Mouse (Mus musculus) right cerebral cortex, adult 2 months (tissue): Measurements from ENCODE around the gene Ncaph2.

Experiments
- DNase-seq, 2 experiments: peaks; one replicate each; pipeline ENCODE4 v3.0.0; 2021 to 2022; ENCODE audit warnings: low spot score in 2 of 2

The Ncaph2 gene

DNA sequence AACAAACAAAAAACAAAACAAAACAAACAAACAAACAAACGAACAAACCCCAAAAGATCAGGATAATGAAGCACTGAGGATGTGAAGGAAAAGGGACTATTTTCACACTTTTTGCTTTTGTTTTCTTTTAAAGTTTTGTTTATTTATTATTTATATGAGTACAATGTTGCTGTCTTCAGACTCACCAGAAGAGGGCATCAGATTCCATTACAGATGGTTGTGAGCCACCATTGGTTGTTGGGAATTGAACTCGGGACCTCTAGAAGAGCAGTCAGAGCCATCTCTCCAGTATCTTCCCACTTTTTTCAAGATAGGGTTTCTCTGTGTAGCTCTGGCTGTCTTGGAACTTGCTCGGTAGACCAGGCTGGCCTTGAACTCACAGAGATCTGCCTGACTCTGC lies 12.2 kb upstream of the Ncaph2 start:
- no peak for DNase-seq

DNA sequence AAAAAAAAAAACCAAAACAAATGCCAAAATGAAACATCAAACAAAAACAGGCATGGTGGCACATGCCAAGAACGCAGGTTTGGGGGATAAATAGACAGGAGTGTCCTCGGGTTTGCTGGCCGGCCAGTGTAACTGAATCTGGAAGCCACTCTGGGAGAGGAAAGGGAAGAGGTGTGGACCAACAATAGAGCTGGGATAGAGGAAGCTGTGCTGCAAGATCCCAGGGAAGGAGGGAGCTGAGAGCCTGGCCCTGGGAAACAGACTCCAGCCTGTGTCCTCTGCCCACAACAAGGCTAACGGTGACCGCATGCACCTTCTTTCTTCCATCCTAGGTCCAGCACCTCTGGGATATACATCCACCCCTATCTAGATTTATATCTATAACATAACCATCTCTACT lies 5.1 kb upstream of the Ncaph2 start:
- DNase-seq = no peak

DNA sequence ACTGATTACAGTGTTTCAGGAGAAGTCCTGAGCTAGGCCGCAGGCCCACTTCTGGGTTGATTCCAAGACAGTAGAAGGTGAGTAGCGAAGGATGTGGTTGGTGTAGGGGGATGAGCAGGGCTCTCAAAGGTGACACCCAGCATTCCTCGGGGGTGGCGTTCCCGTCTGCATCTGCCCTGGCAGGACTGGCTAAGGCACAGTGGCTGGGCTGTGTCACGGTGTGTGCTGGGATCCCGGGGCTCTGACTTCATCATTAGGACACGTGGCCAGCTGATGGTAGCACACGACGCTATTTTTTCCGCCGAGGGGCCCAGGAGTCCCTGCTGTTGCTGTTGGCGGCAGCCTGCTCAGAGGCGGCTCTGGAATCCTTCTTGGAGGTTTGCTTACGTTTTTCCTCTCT lies 4.2 kb upstream of the Ncaph2 start:
- DNase-seq = no peak

DNA sequence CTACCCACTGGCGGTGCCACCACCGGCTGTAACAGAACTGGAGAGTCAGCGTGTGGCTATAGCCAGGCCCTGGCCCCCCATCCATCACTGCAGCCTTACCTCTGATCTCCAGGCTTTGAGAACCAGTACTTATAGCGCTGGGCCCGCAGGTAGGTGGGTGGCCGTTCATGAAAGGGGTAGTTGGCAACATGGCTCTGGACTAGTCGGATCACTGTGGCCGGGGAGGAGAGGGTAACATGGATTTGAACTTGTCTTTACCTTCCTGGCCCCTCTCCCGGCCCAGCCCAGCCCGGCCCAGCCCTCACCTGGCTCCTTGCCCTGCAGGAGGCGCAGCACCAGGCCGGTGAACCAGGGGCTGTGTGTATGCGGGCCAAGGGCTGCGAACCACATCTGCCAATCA lies 3.5 kb upstream of the Ncaph2 start:
- no peak for DNase-seq

DNA sequence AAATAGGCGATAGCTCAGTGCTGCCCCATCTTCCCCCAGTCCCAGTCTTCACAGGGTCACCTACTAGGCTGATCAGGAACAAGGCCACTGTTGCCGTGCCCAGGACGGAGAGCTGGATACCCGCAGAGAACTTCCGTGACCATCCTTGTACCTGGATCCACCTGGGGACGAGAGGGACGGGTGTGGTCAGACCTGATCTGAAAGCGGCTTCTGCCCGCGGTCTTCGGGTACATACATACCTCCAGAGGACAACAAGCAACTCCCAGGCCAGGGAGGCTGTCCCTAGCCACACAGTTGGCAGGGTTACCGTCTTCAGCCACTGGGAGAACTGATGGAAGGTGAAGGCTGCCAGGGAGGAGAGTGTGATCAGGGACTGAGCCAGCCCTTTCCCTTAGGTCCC lies 2.7 kb upstream of the Ncaph2 start:
- no peak for DNase-seq

DNA sequence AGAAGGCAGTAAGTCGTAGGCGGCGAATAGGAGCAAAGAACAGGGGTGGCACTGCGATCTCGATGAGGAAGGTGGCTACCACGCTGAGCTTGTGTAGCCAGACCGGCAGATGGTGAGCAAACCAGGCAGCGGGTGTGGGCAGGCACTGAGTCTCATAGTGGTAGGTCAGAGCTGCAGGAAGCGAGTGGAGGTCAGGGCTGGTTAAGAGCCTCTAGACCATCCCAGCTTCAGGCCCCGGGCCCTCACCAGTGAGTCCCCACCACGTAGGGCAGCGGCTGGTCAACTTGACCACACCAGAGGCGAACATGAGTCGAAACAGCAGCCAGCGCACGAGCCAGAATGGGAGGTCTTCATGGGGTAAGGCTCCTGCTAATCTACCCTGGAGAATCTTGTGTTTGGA lies 1.7 kb upstream of the Ncaph2 start:
- no peak for DNase-seq

DNA sequence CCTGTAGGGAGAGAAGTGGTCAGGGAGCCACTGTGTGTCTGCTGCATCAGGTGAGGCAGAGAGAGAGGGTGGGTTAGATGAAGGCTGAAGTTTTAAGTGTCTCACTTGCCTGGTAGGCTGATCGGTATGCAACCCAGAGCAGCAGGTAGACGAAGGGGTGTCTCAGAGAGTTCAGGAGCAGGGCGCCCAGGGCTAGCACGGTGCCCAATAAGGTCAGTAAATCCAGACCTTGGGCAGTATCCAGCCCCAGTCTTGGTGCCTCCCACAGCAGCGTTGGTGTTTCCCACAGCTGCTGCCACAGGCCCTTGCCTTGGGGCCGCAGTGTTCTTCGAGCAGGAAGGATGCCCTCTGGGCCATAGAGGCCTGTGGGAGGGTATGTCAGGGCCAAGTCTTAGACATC lies 1.1 kb upstream of the Ncaph2 start:
- DNase-seq = no peak

DNA sequence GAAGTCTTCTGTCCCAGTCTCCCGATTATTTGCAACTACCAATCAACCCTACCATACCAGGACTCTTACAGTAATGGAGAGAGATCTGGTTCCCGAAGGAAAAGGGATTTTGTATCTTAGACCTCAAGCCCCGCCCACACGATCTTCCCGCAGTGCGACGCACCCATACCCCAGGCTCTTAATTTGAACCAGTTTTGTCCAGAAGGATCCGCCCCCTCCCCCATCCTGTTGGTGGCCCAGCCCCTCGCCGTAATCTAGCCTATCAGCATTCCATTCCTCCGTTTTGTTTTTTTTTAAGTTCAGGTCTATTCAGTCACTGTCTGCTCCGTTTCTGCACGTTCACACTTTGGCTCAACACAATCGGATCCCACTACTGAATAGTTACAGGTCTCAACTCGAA lies 853 bp downstream of the Ncaph2 start:
- peak; percentile 56 to 66 for DNase-seq

DNA sequence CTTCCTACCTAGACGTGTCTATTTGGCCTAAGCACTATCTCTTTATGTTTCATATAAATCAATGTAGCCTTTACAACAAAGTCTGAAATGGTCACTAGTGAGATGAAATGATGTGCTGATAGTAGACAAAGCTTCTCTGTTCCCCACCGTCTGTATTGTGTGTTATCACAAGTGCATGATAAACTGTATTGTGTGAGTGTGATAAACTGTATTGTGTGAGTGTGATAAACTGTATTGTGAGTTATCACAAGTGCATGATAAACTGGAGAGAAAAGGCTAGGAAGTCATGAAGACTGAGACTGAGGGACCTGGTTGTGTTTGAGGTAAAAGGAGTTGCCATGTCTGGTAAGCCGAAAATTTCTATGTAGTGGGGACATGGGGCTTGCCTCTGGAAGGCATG lies 3.3 kb downstream of the Ncaph2 start:
- DNase-seq = no peak

DNA sequence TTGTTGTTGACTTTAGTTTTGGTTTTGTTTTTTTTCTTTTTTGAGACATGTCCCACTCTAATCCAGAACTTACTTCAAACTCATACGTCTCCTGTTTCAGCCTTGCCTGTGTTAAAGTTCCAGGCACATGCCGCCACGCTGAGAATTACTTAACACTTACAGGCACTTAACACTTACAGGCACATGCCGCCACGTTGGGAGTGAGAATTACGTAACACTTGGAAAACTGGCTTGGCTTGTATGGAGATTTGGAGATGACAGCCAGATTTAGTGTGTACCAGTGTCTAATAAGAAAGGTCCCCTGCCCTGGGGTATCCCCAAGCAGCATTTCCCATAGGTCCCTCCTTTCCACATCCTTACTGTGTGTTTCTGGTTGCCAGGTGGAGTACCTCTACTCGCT lies 7.5 kb downstream of the Ncaph2 start:
- no peak for DNase-seq

DNA sequence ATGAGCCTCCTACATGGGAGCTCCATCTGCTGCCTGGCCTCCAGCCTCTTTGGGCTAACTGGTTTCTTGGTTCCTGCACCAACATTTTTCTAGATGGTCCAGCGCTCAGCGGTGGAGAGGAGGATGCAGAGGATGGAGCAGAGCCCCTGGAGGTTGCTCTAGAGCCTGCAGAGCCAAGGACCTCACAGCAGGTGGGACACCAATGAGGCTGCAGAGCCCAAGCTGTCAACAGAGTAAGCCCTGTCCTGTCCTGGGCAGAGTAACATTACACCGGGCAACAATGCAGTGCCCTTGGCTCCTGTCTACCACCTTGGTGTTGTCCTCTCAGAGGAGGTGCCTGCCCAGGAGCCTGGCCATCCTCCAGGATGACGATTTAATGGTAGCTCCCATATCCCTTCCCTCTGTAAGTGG lies 9.6 kb downstream of the Ncaph2 start:
- no peak for DNase-seq

DNA sequence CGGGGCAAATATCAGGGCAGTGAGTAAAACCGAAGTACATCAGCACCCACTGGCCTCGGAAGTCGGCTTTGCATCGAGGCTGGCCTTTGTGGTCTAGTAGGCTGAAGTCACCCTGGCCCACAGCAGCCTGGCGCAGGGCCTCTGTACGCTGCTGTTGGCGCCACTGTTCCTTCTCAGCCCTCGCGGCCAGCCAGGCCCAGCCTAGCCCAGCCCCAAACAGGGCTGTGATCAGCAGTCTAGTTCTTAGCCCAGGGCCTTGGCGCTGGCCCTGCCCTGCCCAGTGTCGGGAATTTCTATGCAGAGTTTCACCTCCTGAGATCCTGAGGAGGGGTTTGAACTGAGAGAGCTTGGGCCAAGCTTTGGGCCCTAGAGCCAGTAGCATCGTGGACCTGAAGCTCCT lies 16.5 kb downstream of the Ncaph2 start:
- no peak for DNase-seq

DNA sequence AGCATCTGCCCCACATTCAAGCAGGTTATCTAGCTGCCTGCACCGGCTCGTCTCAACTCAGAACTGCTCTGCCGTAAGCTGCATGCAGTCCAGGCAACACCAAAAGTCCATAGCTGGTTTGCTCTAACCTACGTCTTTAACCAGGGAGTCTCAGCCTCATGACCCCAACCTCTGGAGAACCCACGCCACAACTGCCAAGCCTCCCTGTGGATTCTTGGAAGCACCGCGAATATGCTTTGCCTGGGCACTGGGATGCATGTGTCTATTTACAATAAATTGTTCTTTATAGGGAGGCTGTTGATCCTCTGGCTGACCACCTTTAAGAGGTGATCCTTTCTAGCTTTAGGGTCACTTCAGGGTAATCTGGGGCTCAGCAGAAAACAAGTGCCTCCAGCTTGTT lies 17.0 kb downstream of the Ncaph2 start:
- DNase-seq = no peak

DNA sequence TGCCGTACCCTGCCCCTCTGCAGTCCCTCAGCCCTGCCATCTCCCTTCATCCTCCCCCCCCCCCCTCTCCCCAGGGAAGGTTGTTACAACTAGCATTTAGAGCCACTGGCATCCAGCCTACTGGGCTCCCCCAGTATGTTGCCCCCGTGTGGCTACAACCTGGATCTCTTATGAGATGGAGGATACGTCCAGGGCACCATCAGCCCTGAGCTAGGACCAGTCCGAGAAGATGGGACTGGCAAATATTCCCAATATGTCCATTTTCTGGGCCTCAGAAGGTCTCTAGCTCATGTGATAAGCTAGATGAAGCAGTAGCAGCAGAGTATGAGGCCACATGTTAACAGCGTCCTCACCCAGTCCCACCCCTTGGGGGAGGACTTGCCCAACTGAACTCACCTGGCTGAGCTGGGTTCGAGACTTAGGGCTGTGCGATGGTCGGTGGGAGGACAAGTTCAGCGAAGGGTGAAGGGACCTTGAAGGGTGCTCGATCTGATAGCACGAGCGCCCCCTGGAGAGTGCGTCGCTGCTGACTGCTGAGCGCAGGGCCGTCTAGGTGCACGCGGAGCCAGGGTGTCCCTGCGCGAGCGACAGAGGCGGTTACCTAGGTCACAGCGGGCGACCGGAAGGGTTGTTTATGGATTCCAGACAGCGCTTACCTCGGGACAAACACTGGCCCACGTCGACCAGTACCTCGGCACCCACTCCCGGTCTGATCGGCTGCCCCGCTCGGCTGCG lies 17.7 kb downstream of the Ncaph2 start:
- DNase-seq = peak; percentile 86 to 89

DNA sequence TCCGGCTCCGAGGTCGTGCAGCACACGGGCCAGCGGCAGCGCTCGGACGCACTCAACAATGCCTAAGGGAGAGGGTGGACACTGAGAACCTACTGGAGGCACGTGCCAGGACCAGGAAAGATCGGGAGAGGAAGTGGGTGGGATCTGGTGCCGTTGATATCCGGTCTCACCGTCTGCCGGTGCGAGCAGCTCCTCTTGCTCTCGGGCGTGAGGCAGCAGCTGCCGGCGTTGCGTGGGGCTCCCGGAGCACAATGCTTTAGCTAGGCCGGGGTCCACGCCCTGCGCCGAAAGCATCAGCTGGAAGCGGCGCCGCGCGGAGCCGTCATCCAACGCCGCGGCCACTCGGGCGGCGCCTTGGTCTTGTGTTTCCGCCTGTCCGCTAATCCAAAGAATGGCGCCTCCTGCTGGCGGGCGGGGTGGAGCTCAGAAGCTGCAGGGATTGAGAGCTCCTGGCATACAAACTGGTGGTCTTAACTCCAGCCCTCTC lies 18.3 kb downstream of the Ncaph2 start, which contains the start of gene Sco2:
TSS of gene Sco2 (minus strand) at position 85 of the 487 bp plus-strand sequence.
- DNase-seq = peak; percentile 95

DNA sequence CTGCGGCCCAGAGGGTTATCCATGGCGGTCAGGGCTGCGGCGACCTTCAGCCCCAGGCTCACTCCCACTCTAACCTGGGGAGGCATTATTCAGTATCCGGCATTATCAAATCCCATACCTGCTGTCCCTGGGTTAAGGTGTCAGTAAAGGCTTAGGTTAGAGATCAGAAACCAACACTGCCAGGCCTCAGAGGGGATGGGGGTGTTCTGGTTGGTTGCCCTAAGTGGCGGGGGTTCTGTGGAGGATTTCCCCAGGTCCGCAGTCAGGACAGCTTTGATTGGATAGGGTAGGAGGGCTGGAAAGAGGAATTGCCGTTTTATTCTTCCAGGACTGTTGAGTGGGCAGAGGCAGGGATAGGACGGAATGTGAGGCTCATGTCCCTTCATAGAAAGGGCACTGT lies 18.8 kb downstream of the Ncaph2 start:
- no peak for DNase-seq

DNA sequence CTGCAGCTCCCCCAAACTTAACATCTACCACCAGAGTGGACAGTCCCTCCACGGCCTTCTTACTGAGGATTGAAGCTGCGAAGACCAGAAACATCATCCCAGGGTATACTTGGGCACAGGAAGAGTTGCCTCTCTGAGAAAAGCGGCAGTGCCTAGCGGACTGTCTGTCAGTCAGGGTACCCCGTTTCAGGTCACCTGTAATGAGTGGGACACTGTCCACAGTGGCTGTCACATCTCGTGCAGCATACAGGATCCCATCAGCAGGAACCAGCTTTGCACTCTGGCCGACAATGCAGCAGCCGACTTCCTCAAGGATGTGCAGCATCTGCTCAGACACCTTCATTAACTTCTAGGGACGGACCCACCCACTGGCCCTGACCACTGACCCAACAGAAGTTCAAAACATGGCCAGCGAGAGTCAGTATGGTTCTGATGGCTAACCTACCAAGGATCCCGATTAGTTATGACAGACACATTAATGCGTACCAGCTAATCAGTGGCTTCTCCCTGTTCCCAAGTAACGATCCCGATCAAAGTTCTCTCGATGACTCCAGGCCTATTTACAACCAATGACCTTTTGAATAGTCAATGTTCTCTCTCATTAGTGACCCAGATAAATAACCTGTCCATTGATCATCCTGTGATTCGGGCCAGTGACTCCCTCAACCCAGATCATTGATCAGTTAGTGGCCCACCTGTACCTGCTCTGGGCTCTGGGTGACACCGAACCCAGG lies 19.4 kb downstream of the Ncaph2 start:
- DNase-seq = no peak

DNA sequence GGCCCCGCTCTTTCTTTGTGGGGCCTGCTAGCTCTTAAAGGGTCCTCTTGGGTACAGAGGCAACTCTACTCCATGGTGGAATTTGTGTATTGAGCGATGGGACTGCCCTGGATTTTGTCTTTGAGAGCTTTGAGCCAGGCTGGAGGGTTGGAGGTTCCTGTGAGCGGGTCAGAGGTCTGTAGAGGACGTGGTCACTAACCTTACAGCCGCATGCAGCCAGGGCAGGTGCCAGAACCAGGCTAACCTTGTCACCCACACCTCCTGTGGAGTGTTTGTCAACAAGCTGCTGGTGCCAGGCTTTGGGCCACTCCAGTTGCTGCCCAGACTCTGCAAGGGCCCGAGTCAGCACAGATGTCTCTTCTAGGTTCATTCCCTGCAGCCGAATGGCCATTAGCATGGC lies 20.5 kb downstream of the Ncaph2 start:
- no peak for DNase-seq

DNA sequence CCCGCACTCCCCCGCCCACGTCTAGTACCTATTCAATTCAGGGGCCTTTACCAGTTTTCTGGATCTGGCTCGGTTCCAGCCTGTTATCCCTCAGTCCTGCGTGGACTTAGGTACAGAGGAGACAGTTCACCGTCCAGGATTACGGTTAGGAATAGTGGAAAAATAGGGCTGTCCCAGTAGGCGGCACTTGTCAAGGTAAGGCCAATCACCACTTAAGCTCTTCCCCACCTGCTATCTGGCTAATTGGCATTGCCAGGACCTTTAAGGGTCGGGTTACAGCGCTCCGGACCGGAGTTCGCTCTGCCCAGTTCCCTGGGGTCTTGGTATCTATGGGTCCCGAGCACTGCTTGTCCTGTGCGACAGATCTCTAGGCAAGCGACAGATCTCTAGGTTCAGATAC lies 21.4 kb downstream of the Ncaph2 start, which contains the start of gene Tymp:
TSS of gene Tymp (minus strand) at position 83 of the 400 bp plus-strand sequence.
- no peak for DNase-seq

DNA sequence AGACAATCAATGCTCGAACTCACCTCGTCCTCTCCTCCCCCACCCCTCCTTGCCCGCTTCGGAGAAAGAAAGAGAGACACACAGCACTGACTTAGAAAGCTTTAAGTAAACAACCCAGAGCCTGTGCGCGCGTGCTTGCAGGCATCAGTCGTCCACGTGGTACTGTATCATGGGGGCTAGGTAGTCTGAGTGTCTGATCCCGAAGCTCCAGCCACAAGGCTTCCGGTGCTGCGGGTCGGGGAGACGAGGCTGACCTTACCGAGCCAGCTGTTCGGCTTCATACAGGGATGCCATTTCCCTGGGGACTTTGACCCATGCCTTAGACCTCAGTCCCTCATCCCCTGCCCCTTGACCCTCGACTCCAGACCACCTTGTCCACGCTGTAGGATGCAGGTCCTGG lies 21.8 kb downstream of the Ncaph2 start:
- no peak for DNase-seq

DNA sequence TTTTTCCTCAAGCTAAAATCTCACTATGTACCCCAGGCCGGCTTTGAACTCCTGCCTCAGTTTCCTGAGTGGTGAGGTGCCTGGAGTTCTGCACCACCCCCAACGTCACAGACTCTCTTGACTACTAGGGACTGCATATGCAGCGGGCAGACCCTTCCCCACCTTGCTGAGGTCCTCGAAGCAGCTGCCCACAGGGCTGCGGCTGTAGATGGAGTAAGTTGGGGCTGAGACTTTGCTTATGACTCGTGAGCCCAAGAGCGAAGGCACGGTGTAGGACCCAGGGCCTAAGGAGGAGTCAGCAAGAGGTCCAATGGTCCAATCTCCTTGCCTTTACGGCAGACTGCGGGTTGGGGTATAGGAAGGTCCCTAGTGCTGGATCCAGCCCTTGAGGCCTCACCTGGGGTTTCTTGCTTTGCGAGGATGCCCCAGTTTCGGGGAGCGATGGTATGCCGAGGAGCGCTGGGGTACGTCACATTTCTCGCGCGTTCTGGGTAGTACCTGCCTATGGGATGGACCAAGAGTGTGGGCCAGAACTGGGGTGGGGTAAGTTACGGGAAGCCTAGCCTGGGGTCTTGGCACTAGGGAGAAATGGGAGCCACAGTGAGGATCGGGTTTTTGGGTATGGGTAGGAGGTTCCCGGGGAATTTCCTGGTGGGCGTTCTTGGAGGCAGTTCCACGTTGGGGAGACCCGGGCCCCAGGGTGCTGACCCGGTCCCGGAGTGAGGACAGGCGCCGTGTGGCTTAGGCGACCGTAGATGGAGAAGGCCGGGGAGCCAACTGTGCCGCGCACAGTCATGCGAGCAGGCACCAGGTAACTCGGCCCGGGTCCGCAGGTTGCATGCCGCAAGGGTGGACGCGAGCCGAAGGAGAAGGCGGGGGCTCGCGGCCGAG lies 22.7 kb downstream of the Ncaph2 start:
- DNase-seq = no peak

DNA sequence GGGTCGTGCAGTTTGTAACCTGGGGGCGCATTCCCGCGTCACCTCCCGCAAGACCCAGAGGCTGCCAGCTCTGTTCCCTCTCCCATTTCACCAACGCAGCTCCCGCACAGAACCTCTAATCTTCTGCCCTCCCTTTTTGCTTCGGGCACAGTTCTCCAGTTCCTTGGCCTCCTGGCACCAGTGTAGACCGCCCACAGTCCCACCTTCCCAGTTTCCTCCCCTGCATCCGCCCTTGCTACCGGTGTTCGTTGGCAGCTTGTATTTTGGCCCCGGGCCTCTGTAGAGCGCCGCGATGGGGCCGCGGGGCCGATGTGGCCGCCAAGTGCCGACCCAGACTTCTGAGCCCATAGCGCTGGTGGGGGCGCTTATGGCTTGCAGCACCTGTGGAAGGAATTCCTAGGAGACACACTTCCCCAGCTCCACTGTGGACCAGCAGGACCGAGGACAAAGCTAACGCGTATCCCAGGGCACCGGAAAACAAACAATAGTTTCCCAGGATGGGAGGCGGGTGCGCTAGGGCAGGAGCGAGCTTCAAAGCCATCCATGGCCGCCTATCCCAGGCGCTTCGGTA lies 23.4 kb downstream of the Ncaph2 start, which contains the start of gene Odf3b:
TSS of gene Odf3b (minus strand) at position 452 of the 571 bp plus-strand sequence.
- DNase-seq = no peak
